Mouse (Mus musculus): ENCODE measurements at regions not wholly inside any gene's neighbourhood (a gene's known extent, or its start where the extent isn't known, plus 50 kb on each side); places are given as distances from the start of the nearest gene placed in this dataset.

GRCm38 (mm10) chr10:104043569-104043968 lies 99.2 kb upstream of the Gm21293 start:
- TF ChIP-seq CTCF (IDR thresholded peaks at IDR 0.05; ENCODE audit: low read depth) (no peak), EP300 (optimal IDR thresholded peaks at IDR 0.05) (no peak)
